Mouse (Mus musculus) cortical plate, adult 2 months (tissue): ENCODE results near the gene Ank3. TPM values are rescaled to one million over a fixed set of nuclear protein-coding genes. Genes with fewer than 3 reads are reported as not detected.

Source experiments
- H3K27ac ChIP-seq: fragments of 200-500 bp; 2 replicates; pipeline ENCODE4 v1.5.1; 2012; ENCODE audit warnings: low read length, control low read depth, inconsistent platforms; ENCODE audit not compliant: insufficient read depth
- H3K4me1 ChIP-seq: fragments of 200-500 bp; 2 replicates; pipeline ENCODE4 v1.6.1; 2011; ENCODE audit warnings: low read length; ENCODE audit not compliant: control insufficient read depth, insufficient read depth
- H3K4me3 ChIP-seq: fragments of 200-500 bp; 2 replicates; pipeline ENCODE4 v1.5.1; 2011; ENCODE audit warnings: mild to moderate bottlenecking, low read length, control low read depth; ENCODE audit not compliant: insufficient read depth
- CTCF ChIP-seq: fragments of 200-500 bp; IDR thresholded peaks from 2 replicates; pipeline ENCODE4 v1.5.1; 2011; ENCODE audit warnings: mild to moderate bottlenecking, control low read depth, low read length; ENCODE audit not compliant: insufficient read depth; ENCODE audit errors: extremely low read depth
- POLR2A ChIP-seq: fragments of 200-500 bp; IDR thresholded peaks from 2 replicates; pipeline ENCODE4 v1.6.1; 2011; ENCODE audit warnings: mild to moderate bottlenecking, low read length, control low read depth; ENCODE audit not compliant: insufficient read depth; ENCODE audit errors: extremely low read depth
- polyA plus RNA-seq: library from polyadenylated mRNA; depleted of rRNA; stranded (reverse); fragments of >200 nt; gene quantifications from 2 replicates; pipeline ENCODE4 v1.2.3, GENCODE M21; 2012

Gene Ank3
- polyA plus RNA-seq, 1 experiment, result 188 TPM

GRCm38 (mm10) chr10:69924845-69925244 lies 526.3 kb downstream of the Ank3 start:
- Histone ChIP-seq H3K4me3 (no peak overlapping the region), H3K4me1 (no peaks in the 10 kb centered on the region), H3K27ac (no peak overlapping the region)
- TF ChIP-seq POLR2A, result no peak
- no peak for TF ChIP-seq CTCF

GRCm38 (mm10) chr10:69925285-69926157 lies 526.9 kb downstream of the Ank3 start:
- H3K27ac ChIP-seq, result no peak overlapping the region
- H3K4me3 ChIP-seq, result no peak overlapping the region
- TF ChIP-seq POLR2A (no peak), CTCF (no peak)
- no peaks in the 10 kb centered on the region for H3K4me1 ChIP-seq

GRCm38 (mm10) chr10:69926158-69926882 lies 527.7 kb downstream of the Ank3 start:
- H3K4me3 ChIP-seq, result no peak overlapping the region
- TF ChIP-seq POLR2A (no peak), CTCF (no peak)
- no peaks in the 10 kb centered on the region for H3K4me1 ChIP-seq
- H3K27ac ChIP-seq, result no peak overlapping the region

GRCm38 (mm10) chr10:69927012-69927411 lies 528.4 kb downstream of the Ank3 start:
- no peak overlapping the region for H3K4me3 ChIP-seq
- H3K27ac ChIP-seq, result no peak overlapping the region
- TF ChIP-seq POLR2A (no peak), CTCF (no peak)
- no peaks in the 10 kb centered on the region for H3K4me1 ChIP-seq

- H3K4me1 ChIP-seq, result no peaks in the 10 kb centered on the region
- TF ChIP-seq CTCF, result no peak
- TF ChIP-seq POLR2A, result no peak
- no peak overlapping the region for H3K4me3 ChIP-seq
- no peak overlapping the region for H3K27ac ChIP-seq
Observed at GRCm38 (mm10) chr10:69928358-69928757, 529.8 kb downstream of the Ank3 start.

- H3K4me1 ChIP-seq, result no peaks in the 10 kb centered on the region
- TF ChIP-seq POLR2A (no peak), CTCF (no peak)
- no peak overlapping the region for H3K4me3 ChIP-seq
Observed at GRCm38 (mm10) chr10:69930503-69930902, 531.9 kb downstream of the Ank3 start.

GRCm38 (mm10) chr10:69936443-69937067 lies 538.0 kb downstream of the Ank3 start:
- TF ChIP-seq POLR2A, result no peak
- no peak for TF ChIP-seq CTCF
- Histone ChIP-seq H3K4me1 (peaks cover 4% of the 10 kb centered on the region; the same call in 1 of the 2 replicates), H3K27ac (no peak overlapping the region), H3K4me3 (no peak overlapping the region)

More at GRCm38 (mm10) chr10:69930503-69930902, 531.9 kb downstream of the Ank3 start:
- no peak overlapping the region for H3K27ac ChIP-seq

- Histone ChIP-seq H3K4me3 (no peak overlapping the region), H3K27ac (no peak overlapping the region), H3K4me1 (peaks cover 4% of the 10 kb centered on the region; the same call in 1 of the 2 replicates)
- TF ChIP-seq CTCF (no peak), POLR2A (no peak)
Observed at GRCm38 (mm10) chr10:69937291-69937921, 538.8 kb downstream of the Ank3 start.

GRCm38 (mm10) chr10:69939144-69939543 lies 540.6 kb downstream of the Ank3 start:
- Histone ChIP-seq H3K27ac (no peak overlapping the region), H3K4me1 (peaks cover 4% of the 10 kb centered on the region; the same call in 1 of the 2 replicates), H3K4me3 (no peak overlapping the region)
- no peak for TF ChIP-seq CTCF
- no peak for TF ChIP-seq POLR2A
